Mouse (Mus musculus) heart, adult 2 months (tissue): ENCODE measurements around the gene Tcf20. TPM values are rescaled to one million over a fixed set of nuclear protein-coding genes. Genes with fewer than 3 reads are reported as not detected.

Experiments used
- DNase-seq, 2 experiments: peaks; one replicate each; pipeline ENCODE4 v3.0.0; 2021
- H3K27ac ChIP-seq: fragments of 200-600 bp; 2 replicates; pipeline ENCODE4 v1.8.1; 2022
- H3K27me3 ChIP-seq: fragments of 200-500 bp; 2 replicates; pipeline ENCODE4 v1.6.1; 2012; ENCODE audit warnings: mild to moderate bottlenecking, low read length, inconsistent platforms, mixed read lengths; ENCODE audit not compliant: control insufficient read depth, insufficient read depth
- H3K36me3 ChIP-seq: fragments of 200-500 bp; 2 replicates; pipeline ENCODE4 v1.6.1; 2012; ENCODE audit warnings: low read length, inconsistent platforms; ENCODE audit not compliant: control insufficient read depth, insufficient read depth
- H3K4me1 ChIP-seq: fragments of 200-500 bp; 2 replicates; pipeline ENCODE4 v1.6.1; 2011; ENCODE audit warnings: low read length; ENCODE audit not compliant: control insufficient read depth, insufficient read depth
- H3K4me3 ChIP-seq: fragments of 200-600 bp; 2 replicates; pipeline ENCODE4 v1.8.1; 2022
- H3K79me2 ChIP-seq: fragments of 200-500 bp; replicated peaks from 2 replicates; pipeline ENCODE4 v1.6.1; 2012; ENCODE audit warnings: mild to moderate bottlenecking, inconsistent platforms, low read length, moderate library complexity, mixed read lengths; ENCODE audit not compliant: control insufficient read depth, insufficient read depth
- H3K9ac ChIP-seq: fragments of 200-500 bp; 2 replicates; pipeline ENCODE4 v1.6.1; 2012; ENCODE audit warnings: low read depth, mild to moderate bottlenecking, control low read depth, inconsistent platforms, low read length, mixed read lengths
- CTCF ChIP-seq: fragments of 200-600 bp; IDR thresholded peaks from 2 replicates; pipeline ENCODE4 v1.8.1; 2022; ENCODE audit warnings: antibody characterized with exemption, mild to moderate bottlenecking, moderate library complexity
- EP300 ChIP-seq: fragments of 200-500 bp; IDR thresholded peaks from 2 replicates; pipeline ENCODE4 v1.6.1; 2011; ENCODE audit warnings: low read depth, low read length, control low read depth; ENCODE audit not compliant: insufficient read depth
- POLR2A ChIP-seq: fragments of 200-500 bp; IDR thresholded peaks from 2 replicates; pipeline ENCODE4 v1.6.1; 2011; ENCODE audit warnings: mild to moderate bottlenecking, low read depth, low read length, control low read depth; ENCODE audit not compliant: insufficient read depth
- WGBS: fragments of 180-500 bp; shearing (Covaris S2); methylation state at CpG from one replicate; pipeline ENCODE4 v1.1.7; 2018; 5-methylcytosine and 5-hydroxymethylcytosine counted together
- intact Hi-C: fragments of 180-260 bp; cut with DNase I; formaldehyde crosslinking; loops from one replicate; pipeline ENCODE4 v1.15.1; 2025
- long read RNA-seq: library from polyadenylated mRNA; stranded (forward); transcript quantifications from one replicate; pipeline ENCODE4 v2.0.0, GENCODE M21; 2021
- polyA plus RNA-seq: library from polyadenylated mRNA; depleted of rRNA; stranded (reverse); fragments of >200 nt; gene quantifications from 2 replicates; pipeline ENCODE4 v1.2.3, GENCODE M21; 2012; rRNA removed
- total RNA-seq, 2 experiments: library from RNA; stranded (reverse); gene quantifications; 2 replicates each; pipeline ENCODE4 v1.2.3; 2021

Gene Tcf20
- total RNA-seq (10 to 100 TPM; 60.1 to 60.8 TPM), polyA plus RNA-seq (6.6 and 9.5 TPM in 2 replicates)
- long read RNA-seq, partial matches to known transcripts = 2 of 5 reads
- long read RNA-seq, other reads (novel, unspliced or antisense) = 3 of 5 reads

DNA sequence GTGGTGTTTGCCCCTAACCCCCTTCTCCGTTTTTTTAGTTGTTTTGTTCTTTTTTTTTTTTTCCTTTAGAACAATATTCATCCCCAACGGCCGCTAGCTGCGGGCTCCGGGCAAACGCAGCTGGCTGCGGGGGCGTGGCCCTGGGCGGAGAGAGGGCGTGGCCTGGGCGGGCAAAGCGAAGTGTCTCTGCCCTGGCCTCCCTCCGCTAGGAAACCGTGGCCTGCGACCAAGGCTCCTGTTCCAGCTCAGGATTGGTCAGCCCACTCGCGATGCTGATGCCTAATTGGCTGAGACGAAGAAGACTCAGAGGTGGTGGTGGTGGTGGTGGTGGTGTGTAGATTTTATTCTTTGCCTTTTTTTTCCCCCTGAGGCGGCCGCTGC lies at the start of gene Tcf20:
Gene Tcf20 (minus strand): TSS at position 141 of the 381 bp plus-strand sequence.
- Histone ChIP-seq H3K27me3 (peaks cover 5% of the 10 kb centered on the region; the same call in 1 of the 2 replicates), H3K4me1 (no peaks in the 10 kb centered on the region), H3K27ac (no peak within 1 kb of the TSS), H3K4me3 (peak within 1 kb of the TSS; percentile 53), H3K36me3 (no peaks in the 10 kb centered on the region), H3K79me2 (no peaks in the 10 kb centered on the region), H3K9ac (peak within 1 kb of the TSS; percentile 29; the same call in 1 of the 2 replicates)
- peak; percentile 94 to 98 for DNase-seq
- WGBS = under 1% methylated on average over 20 of the region's 20 CpGs
- intact Hi-C loops = loop anchor here (5.0 kb wide), 2 partner anchors 85 to 110 kb away; no protein-coding TSS in a partner anchor
- TF ChIP-seq EP300 (no peak), CTCF (peak; percentile 15; the same call in 1 of the 2 replicates), POLR2A (no peak)

GRCm38 (mm10) chr15:83036900-83037519 lies 49.3 kb upstream of the Tcf20 start:
- no peak overlapping the region for H3K27ac ChIP-seq
- TF ChIP-seq POLR2A = no peak
- TF ChIP-seq CTCF = no peak
- TF ChIP-seq EP300 = no peak
- no peaks in the 10 kb centered on the region for H3K27me3 ChIP-seq
- H3K79me2 ChIP-seq = no peaks in the 10 kb centered on the region
- H3K4me3 ChIP-seq = no peak overlapping the region
- no peaks in the 10 kb centered on the region for H3K36me3 ChIP-seq
- intact Hi-C loops = loop anchor here (1.0 to 5.0 kb wide), 3 partner anchors 130 to 232 kb away; no protein-coding TSS in a partner anchor
- peak; percentile 46 to 60 for DNase-seq
- WGBS = 37% methylated on average over 14 of the region's 14 CpGs
- peaks cover 12% of the 10 kb centered on the region for H3K4me1 ChIP-seq
- H3K9ac ChIP-seq = no peak overlapping the region

- TF ChIP-seq POLR2A = no peak
- no peak for TF ChIP-seq EP300
- TF ChIP-seq CTCF = no peak
- H3K4me1 ChIP-seq = peaks cover 12% of the 10 kb centered on the region
- no peak overlapping the region for H3K9ac ChIP-seq
- H3K27me3 ChIP-seq = no peaks in the 10 kb centered on the region
- H3K36me3 ChIP-seq = no peaks in the 10 kb centered on the region
- H3K27ac ChIP-seq = no peak overlapping the region
- intact Hi-C loops = loop anchor here (5.0 kb wide), 1 partner anchor 129 kb away; no protein-coding TSS in a partner anchor
- 44% methylated on average over 7 of the region's 7 CpGs for WGBS
- DNase-seq = peak; percentile 37 to 68
- no peaks in the 10 kb centered on the region for H3K79me2 ChIP-seq
- H3K4me3 ChIP-seq = no peak overlapping the region
Observed at GRCm38 (mm10) chr15:83036089-83036488, 48.4 kb upstream of the Tcf20 start.

GRCm38 (mm10) chr15:83034275-83034977 lies 46.8 kb upstream of the Tcf20 start:
- 30% methylated on average over 17 of the region's 17 CpGs for WGBS
- Histone ChIP-seq H3K79me2 (no peaks in the 10 kb centered on the region), H3K36me3 (no peaks in the 10 kb centered on the region), H3K27me3 (no peaks in the 10 kb centered on the region), H3K4me1 (peaks cover 12% of the 10 kb centered on the region), H3K9ac (no peak overlapping the region), H3K27ac (no peak overlapping the region), H3K4me3 (no peak overlapping the region)
- no peak for TF ChIP-seq POLR2A
- intact Hi-C loops = no loop called here
- peak in 1 of 2 experiments; percentile 35 for DNase-seq

DNA sequence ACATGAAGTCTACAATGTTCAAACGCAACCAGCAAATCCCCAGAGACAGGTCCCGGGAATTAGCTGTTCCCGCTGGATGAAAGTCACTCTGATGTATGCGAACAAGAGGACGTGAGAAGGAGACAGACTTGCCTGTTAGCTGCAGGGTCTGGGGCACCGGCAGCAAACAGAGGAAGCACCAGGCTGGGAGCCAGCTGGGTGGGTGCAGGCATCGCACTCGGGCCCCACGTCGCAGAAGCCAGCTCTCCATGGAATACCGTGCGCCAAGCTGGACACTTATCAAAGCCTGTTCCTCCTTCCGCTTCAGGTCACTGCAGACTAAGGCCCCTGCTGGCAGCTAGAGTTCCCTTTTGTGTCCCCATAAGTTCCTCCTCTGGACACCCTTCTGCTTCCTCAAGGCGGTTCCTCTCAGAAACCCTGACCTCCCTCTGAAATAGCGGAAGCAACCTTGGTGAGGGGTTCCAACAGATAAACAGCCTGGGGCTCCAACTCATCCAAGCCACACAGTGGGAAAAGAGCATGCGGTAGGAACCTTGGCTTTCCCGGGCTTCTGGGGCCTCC lies 45.4 kb upstream of the Tcf20 start, which contains the start of gene Nfam1:
Gene Nfam1 (minus strand): TSS at position 326 of the 561 bp plus-strand sequence.
- no peak for TF ChIP-seq EP300
- TF ChIP-seq POLR2A = peak; percentile 61; the same call in 1 of the 2 replicates
- no peak within 1 kb of the TSS; the same call in 1 of the 2 replicates for H3K9ac ChIP-seq
- intact Hi-C loops = no loop called here
- H3K27ac ChIP-seq = no peak within 1 kb of the TSS; the same call in 1 of the 2 replicates
- peaks cover 8% of the 10 kb centered on the region for H3K4me1 ChIP-seq
- no peaks in the 10 kb centered on the region for H3K36me3 ChIP-seq
- 0 out of 2 replicates have a peak within 1 kb of the TSS, but pooled peaks have one; percentile 10 for H3K4me3 ChIP-seq
- H3K79me2 ChIP-seq = no peaks in the 10 kb centered on the region
- no peaks in the 10 kb centered on the region for H3K27me3 ChIP-seq
- WGBS = 32% methylated on average over 17 of the region's 17 CpGs
- DNase-seq = peak; percentile 51 to 68

GRCm38 (mm10) chr15:83030884-83031283 lies 43.2 kb upstream of the Tcf20 start:
- DNase-seq = peak in 1 of 2 experiments; percentile 25
- no peaks in the 10 kb centered on the region for H3K27me3 ChIP-seq
- no peak overlapping the region for H3K27ac ChIP-seq
- intact Hi-C loops = no loop called here
- no peak for TF ChIP-seq EP300
- no peak for TF ChIP-seq CTCF
- TF ChIP-seq POLR2A = no peak
- H3K4me1 ChIP-seq = no peaks in the 10 kb centered on the region
- no peaks in the 10 kb centered on the region for H3K79me2 ChIP-seq
- no peak overlapping the region for H3K9ac ChIP-seq
- H3K36me3 ChIP-seq = no peaks in the 10 kb centered on the region
- WGBS = 53% methylated on average over 4 of the region's 4 CpGs
- H3K4me3 ChIP-seq = no peak overlapping the region
